Mouse (Mus musculus) liver, adult (tissue): ENCODE data around the gene Nedd9.

Source experiments
- GATA4 ChIP-seq: IDR thresholded peaks from 2 replicates; pipeline ENCODE4 v1.6.1; 2014; ENCODE audit warnings: mild to moderate bottlenecking, low read length; ENCODE audit not compliant: insufficient replicate concordance

Nedd9 gene

DNA sequence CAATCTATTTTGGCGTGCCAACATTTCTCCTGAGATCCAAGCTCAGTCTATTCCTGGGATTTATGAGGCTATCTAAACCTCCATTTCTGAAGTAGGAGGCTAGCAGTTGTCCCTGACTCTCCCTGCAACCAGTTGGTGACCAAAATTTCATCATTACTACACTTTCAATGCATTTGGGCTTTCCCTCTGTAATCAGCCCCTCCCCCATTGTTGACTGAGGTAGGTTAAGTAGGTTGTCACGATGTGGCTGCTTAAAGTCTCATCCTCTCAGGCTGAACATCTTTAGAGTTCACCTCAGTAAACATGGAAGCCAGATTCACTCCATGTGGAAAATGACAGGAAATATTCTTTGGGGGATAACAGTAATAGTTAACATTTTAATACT is 15.7 kb upstream of the Nedd9 start:
- no peak for TF ChIP-seq GATA4

DNA sequence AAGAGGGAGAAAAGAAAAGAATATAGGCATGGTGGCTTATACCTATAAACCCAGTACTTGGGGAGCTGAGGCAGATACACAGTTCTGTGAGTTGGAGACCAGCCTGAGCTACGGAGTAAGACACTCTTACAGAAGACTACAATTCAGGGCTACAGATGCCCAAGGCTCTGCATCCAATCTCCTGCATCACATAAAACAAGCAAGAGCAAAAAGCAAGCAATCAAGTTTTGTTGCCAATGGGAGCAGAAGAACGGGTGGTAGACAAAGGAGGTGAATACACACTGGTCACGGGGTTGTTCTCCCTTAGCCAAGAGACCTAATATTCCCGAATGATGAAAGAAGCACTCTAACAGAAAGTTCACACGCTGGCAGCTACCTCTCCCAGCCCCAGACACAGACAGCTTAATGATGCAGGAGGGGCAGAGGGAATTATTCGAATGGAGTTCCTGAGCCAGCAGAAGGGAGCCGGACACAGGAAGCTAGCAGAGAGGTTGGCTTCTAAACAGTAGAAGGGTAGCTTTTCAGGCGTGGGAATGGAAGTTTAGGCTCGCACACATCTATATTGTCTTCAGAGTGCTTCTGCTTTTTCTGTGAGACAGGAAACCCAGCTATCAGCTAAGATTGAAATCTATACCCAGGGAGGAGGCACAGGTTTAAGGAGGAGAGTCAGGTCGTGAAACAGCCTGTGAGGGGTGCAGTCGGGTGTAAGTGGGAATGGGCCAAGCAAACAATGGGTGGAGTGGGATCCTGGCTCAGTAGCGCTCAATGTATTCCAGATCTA is 15.2 kb upstream of the Nedd9 start:
- TF ChIP-seq GATA4: no peak

DNA sequence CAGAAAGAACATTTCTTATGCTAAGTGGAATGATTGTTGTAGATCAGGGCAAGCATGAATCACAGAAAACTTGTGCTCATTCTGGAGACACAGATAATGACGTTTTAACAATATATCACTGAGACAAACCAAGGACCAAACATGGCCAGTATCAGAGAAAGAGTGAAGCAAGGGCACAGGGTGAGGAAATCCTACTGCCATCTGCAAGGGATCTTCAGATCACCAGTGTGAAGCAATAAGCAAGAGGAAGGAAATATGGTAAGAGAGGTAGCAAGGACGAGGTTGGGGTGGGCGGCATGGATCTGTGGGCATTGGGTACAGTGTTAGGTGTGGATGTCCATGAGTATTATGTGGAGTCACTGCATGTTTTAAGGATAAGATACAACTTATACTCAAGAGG is 13.6 kb upstream of the Nedd9 start:
- TF ChIP-seq GATA4: no peak

DNA sequence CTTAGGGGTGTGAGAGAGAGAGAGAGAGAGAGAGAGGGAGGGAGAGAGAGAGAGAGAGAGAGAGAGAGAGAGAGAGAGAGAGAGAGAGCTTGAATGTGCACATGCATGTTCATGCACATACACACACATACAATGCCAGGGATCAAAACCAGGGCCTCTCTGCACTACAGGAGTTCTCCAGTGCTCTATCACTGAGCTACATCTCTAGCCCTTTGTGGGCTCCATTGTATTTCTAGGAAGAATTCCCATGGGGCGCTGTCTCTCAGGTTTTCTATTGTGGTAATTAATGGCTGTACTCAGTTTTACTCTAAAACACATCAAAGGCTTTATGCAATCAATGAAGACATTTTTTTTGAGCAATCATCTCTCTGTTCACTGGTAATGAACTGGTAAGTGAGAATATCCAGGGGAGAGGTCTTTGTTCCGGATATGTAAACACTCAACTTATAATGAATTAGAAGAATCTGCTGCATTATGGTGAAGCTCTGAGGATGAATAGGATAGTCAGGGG is 11.5 kb upstream of the Nedd9 start:
- no peak for TF ChIP-seq GATA4

DNA sequence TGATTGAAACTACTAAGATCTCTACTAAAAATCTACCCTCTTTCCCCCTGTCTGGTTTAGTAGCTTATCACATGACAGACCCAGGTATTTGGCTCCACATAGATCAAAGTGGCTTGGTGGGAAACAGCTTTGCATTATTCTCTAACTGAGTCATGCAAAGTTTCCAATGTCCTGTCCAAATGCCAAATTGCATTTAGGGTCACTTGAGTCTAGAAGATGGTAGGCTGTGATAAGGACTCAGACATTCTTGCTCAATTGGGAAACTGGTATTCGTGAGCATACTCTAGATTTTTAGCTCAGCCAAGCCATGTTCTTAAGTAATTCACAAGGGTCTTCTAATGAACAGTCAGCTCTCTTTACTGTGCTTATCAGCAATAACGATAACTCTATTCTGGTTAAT is 7.5 kb upstream of the Nedd9 start:
- TF ChIP-seq GATA4: no peak

DNA sequence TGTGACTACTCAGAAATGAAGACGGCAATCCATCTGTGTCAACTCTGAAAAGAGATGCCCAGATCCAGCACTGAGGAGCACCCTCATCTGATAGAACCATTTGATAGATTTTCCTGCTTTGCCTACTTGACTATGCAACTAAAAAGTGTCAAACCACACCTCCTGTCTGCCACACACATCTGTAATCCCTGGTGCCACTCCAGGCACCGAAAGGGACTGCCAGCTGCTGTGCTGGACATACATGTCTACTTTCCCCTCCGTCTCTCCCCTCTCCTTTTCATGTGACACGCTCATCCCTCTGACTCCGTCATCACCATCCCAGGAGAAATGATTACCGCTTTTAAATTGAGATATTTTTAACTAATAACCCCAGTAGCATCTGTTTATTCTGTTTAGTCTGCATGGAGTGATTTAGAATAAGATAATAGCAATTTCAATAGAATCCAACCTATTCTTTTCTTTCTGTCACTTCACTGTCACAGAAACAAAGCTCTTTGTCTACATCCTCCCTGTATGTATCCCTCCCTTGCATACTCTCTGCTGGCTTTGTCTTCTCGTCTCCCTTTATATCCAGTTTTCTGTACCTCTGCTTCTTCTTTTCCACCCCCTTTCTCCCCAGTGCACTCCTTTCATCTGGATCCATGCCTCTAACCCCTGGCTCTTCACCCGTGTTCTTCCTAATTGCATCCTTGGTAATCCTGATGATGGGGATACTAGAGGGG is 5.0 kb upstream of the Nedd9 start:
- TF ChIP-seq GATA4: no peak

DNA sequence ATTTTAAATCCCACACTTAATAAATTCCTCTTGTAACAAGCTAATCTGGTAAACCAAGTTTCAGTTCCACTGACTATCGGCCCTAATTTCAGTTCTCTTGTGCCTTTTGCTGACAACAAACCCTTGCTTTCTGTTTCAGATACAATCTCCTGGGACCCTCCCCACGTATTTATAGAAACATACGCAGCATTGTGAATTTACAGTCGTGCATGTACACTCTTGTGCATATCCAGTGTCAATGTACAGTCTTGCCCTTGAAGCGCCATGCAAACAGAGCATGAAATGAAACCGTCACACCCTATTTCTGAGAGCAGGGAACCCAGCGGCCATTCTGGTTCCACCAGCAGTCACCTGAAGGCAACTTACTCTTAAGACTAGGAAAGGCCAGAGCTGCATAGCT is 4.4 kb upstream of the Nedd9 start:
- no peak for TF ChIP-seq GATA4

DNA sequence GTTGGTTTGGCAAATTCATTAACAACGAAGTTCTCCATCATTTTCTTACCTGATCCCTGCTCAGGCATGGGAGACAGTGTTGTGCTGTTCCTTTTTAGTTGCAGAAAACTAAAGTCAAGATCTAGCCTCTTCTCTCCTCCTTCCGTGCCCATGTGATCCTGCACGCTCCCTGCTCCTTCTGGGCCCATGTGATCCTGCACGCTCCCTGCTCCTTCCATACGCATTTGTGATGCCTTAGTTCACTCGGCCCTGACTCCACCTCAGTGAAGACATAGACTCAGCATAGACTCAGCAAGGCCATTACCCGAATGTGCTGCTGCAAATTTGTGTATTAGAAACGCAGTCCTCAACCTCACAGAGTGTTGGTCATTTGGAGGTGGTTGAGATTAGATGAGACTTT is 3.1 kb upstream of the Nedd9 start:
- no peak for TF ChIP-seq GATA4

DNA sequence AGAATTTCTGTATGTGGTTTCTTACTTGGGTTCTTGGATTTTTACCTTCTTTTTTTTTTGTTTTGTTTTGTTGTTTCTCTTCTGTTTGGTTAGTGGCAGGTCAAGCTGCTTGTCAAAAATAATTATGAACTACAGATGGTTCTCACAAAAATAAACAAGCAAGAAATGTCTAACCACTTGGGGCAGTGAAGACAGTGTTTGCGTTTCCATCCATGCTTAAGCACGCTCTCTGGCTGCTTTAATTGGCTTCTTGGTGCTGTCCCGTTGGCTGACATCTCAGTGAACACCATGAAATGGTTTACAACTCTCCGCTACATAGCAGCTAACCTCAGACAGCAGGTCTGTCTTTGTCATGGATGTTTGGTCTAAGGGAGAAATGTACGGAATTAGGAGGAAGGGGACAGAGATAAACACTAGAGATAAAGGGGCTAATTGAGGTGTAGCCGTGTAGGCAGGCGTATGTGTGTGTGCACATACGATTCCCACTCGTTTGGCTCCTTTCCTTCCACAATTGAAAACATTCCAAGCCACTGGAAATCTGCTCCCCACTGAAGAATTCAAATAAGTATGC is 2.6 kb upstream of the Nedd9 start:
- TF ChIP-seq GATA4: no peak

DNA sequence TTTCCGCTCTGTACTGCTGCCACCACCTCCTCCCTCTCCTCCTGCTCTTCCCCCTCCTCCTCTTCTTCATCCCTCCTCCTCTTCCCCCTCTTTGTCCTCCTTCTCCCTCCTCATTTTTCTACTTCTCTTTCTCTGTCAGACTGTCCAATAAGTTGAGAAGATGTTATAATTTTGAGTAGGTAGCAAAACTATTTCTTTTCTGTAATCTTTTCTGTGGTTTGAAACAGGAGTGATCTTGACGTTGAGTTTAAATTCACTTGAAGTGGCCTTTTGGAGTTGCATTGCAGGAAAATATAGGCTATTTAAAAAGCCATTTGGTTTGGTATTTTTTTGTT is 214 bp upstream of the Nedd9 start:
- TF ChIP-seq GATA4: no peak

DNA sequence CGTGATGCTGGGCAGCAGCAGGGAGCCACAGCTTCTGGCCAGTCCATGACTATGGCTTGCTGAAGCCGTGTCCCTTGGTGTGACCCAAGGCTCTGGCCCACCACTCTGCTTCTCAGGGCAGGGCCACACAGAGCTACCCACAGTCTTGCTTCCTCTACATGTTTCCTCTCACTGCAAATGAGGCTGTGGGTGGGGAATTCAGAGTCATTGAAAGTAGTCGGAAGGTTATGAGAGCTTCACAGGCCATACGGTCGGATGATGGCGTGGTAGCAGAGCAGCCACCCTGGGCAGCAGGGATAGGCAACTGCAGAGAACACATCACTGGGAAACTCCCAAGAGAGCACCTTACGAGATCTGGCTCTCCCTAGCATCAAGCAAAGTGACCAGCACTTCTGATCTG is 3.2 kb downstream of the Nedd9 start:
- no peak for TF ChIP-seq GATA4

DNA sequence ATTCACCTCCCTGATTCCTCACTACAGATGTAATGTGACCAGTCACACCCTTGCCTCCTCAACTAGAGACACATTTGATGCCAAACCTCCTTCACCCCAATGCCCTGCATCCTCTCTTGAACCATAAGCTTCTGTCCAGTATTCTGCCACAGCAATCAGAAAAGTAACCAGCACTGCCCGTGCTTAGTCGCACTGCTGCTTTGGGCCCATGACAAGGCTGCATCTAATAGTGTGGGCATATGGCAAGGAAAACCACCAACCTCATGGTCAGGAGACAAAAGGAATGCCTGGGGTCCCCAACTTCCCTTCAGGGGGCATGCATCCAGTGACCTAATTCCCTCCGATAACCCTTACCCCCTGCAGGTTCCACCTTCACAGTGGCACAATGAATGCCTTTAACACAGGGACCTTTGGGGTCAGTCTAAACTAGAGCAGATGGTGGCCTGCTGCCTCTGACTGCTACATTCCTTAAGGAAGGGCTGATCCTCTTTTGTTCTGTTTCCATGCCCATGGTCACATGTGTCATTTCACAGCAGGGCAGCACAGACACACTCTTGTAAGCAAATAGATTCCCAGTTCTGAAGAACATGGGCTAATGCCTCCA is 4.7 kb downstream of the Nedd9 start:
- no peak for TF ChIP-seq GATA4

DNA sequence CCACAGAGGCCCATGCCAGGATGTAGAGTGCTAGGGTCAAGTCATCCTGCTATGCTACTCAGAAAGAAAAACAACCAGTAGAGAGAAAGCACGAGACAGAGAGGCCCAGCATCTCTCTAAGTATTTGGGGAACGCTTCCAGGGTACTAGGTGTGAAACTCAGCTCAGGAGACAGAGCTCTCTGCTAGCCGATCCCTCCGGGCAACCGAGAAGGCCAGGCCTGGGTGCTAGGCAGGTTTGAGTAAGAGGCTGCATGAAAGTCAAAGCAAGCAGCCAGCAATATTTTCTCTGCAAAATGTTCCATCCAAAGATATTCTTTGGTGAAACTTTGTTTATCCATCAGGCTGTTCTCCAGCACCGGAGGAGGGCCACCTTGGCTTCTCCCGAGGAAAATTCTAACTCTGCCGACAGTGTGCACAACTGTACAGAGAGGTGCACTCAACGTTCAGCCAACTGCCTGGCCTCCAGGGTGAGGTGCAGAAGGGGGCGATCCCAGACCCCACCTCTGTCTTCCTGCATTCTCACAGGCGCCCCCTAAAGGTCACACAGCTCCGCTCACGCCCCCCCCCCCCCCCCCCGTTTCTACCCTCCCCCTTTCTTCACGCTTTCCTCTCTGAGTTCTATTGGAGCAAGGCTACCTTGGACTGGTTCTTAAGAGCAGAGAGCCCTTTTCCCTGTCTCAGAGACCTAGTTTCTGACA is 7.3 kb downstream of the Nedd9 start:
- no peak for TF ChIP-seq GATA4

DNA sequence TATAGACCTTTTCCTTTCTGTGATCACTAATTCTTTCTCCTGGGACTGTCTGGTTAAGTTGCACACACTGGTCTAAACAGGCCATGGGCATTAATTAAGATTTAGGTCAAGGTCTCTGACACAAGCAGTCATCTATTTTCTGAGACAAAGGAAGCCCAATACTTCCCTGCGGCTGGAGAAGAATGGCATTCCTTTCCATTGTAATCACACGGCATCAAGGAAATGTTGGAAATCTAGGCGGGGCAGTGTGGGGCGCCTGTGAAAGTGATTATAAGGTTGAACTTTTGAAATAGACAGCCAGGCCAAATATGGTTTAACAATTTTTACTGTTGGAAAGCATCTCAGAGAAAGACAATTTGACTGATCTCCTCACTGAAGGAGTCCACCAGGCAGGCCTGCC is 10.9 kb downstream of the Nedd9 start:
- TF ChIP-seq GATA4: peak; percentile 45; the same call in 1 of the 2 replicates

DNA sequence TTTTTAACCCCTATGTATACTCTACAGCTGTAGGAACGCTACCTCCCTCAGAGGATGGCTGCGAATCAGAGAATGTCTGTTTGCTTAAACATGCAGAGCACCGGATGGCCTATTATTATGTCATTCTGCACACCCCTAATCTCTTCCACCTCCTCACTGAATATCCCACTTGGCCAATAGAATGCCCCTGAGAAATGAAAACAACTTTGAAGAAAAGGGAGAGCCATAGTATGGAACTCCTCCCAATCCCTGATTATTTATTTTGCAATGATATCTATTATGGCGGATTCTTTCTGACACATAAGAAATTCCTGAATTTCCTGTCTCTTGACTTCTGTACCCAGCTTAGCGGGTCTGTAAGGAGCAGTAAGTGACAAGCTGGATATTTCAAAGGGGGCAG is 12.8 kb downstream of the Nedd9 start:
- no peak for TF ChIP-seq GATA4

DNA sequence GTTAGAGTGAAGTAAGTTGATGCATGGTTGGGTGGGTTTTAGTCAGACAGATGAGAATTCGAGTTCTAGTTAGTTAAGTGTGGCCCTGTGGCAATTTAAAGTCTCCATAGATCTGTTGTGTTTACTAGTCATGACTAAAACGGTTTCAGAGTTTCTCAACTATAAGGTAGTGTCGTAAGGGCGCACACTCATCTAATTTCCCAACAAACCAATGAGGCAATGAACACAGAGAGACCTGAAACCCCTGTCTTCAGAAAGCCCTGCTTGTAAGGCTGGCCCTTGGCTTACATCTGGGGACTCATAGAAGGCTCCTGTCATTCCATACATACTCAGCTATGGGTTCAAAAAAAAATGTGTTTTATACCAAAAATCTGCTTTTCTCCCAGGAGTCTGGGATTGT is 13.7 kb downstream of the Nedd9 start:
- no peak for TF ChIP-seq GATA4

DNA sequence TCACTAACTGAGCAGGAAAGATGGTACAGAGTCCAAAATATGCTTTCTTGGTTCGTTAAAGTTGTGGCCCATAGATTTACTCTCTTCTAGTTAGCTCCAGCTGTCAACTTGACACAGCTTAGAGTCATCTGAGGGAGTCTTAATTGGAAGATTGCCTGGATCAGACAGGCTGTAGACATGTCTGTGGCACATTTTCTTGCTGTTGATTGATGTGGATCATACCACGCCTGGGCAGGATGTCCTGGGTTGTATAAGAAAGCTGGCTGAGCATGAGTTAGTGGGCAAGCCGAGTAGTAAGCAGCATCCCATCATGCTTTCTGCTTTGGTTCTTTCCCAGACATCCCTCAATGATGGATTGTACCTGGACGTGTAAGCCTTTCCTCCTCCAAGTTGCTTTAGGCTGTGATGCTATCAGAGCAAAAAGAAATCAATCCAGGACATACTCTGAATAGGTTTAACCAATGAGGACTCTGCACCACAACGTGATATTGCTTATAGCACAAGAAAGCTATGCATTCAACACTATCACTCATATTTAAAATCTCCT is 14.2 kb downstream of the Nedd9 start:
- no peak for TF ChIP-seq GATA4
